8 mouse cellular contexts compared by ENCODE assay signal in the genomic region with DNA sequence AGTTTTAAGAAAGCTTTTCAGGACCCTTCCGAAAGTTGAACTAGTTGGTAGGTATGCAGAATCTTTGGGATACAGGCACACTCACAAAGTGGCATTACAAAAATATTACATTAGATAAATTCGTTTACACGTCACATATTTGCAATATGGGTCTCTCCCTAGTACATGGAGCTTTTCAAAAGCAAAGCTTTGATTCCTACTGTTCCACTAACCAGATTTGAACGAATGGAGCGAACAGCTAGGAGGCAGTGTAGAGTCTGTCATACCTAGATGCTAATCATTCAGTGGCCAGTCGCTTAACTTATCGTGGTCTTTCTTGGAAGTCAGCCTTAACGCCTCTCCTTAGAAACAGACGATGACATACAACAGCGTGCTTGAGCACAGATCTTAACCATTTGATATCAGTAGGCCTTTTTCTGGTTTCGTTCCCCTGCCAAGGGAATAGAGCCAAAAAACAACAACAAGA. TPM values are rescaled to one million over a fixed set of nuclear protein-coding genes. Genes with fewer than 3 reads are reported as not detected.
DNase-seq lines count a peak whose midpoint lies in the region; ATAC-seq and TF ChIP-seq lines count a peak whose summit lies in the region.

Gene Nek7, minus strand, starts transcription at position 146 of the 466 bp plus-strand sequence.

- peak within 1 kb of the TSS; percentile 56 for H3K9ac ChIP-seq in forebrain, postnatal 0 days
- peak within 1 kb of the TSS; percentile 76 for H3K9ac ChIP-seq in hindbrain, embryonic 11.5 days (ENCODE audit: low read depth, low read length)
- peak within 1 kb of the TSS; percentile 90 for H3K9ac ChIP-seq in lung, embryonic 16.5 days (ENCODE audit: low read length)

- H3K9me3 ChIP-seq in forebrain, postnatal 0 days (ENCODE audit: low read length): no peaks in the 10 kb centered on the region
- H3K9me3 ChIP-seq in hindbrain, embryonic 11.5 days (ENCODE audit: control insufficient read depth, low read length): no peaks in the 10 kb centered on the region
- H3K9me3 ChIP-seq in lung, embryonic 16.5 days (ENCODE audit: control insufficient read depth, low read length): no peaks in the 10 kb centered on the region

- peak within 1 kb of the TSS; percentile 94 for H3K4me3 ChIP-seq in forebrain, postnatal 0 days (ENCODE audit: low read depth, low read length)
- H3K4me3 ChIP-seq in hindbrain, embryonic 11.5 days (ENCODE audit: low read depth, low read length): peak within 1 kb of the TSS; percentile 87
- H3K4me3 ChIP-seq in lung, embryonic 16.5 days (ENCODE audit: low read length): peak within 1 kb of the TSS; percentile 75

- H3K4me1 ChIP-seq in forebrain, postnatal 0 days (ENCODE audit: insufficient read depth): peaks cover 12% of the 10 kb centered on the region; the same call in 1 of the 2 replicates
- no peaks in the 10 kb centered on the region for H3K4me1 ChIP-seq in hindbrain, embryonic 11.5 days (replicated peaks; ENCODE audit: control insufficient read depth, insufficient read depth, low read length)
- H3K4me1 ChIP-seq in lung, embryonic 16.5 days (replicated peaks; ENCODE audit: control insufficient read depth, insufficient read depth, low read length): peaks cover 10% of the 10 kb centered on the region

- H3K27me3 ChIP-seq in forebrain, postnatal 0 days (ENCODE audit: insufficient read depth, low read length): no peaks in the 10 kb centered on the region
- no peaks in the 10 kb centered on the region for H3K27me3 ChIP-seq in hindbrain, embryonic 11.5 days (ENCODE audit: control insufficient read depth, insufficient read depth, low read length)
- H3K27me3 ChIP-seq in lung, embryonic 16.5 days (ENCODE audit: control insufficient read depth, insufficient read depth, low read depth, low read length): no peaks in the 10 kb centered on the region

- TF ChIP-seq CTCF in forebrain, postnatal 0 days (IDR thresholded peaks at IDR 0.05; ENCODE audit: low read depth): peak; percentile 64

- no peaks in the 10 kb centered on the region for H3K36me3 ChIP-seq in forebrain, postnatal 0 days (ENCODE audit: insufficient read depth)
- H3K36me3 ChIP-seq in hindbrain, embryonic 11.5 days (ENCODE audit: control insufficient read depth, insufficient read depth, low read length): no peaks in the 10 kb centered on the region
- no peaks in the 10 kb centered on the region for H3K36me3 ChIP-seq in lung, embryonic 16.5 days (ENCODE audit: control insufficient read depth, insufficient read depth, low read length)

- H3K27ac ChIP-seq in forebrain, postnatal 0 days (ENCODE audit: low read depth, low read length): peak within 1 kb of the TSS; percentile 80
- H3K27ac ChIP-seq in hindbrain, embryonic 11.5 days (ENCODE audit: low read depth, low read length): peak within 1 kb of the TSS; percentile 88
- peak within 1 kb of the TSS; percentile 99 for H3K27ac ChIP-seq in lung, embryonic 16.5 days (ENCODE audit: low read length)

- H3K4me2 ChIP-seq in forebrain, postnatal 0 days (ENCODE audit: low read depth): peak within 1 kb of the TSS; percentile 90
- peak within 1 kb of the TSS; percentile 69 for H3K4me2 ChIP-seq in hindbrain, embryonic 11.5 days (replicated peaks; ENCODE audit: low read depth, low read length)
- H3K4me2 ChIP-seq in lung, embryonic 16.5 days (ENCODE audit: low read depth, low read length): peak within 1 kb of the TSS; percentile 82

- WGBS in forebrain, postnatal 0 days: 1% methylated on average over 11 of the region's 11 CpGs
- WGBS in hindbrain, embryonic 11.5 days: 4% methylated on average over 11 of the region's 11 CpGs
- WGBS in lung, embryonic 16.5 days: under 1% methylated on average over 11 of the region's 11 CpGs

- DNase-seq in Muller cell, postnatal 12 days (ENCODE audit: inconsistent ontology term): peak; percentile 82
- DNase-seq in brain, adult 2 months (ENCODE audit: low read depth, low spot score): peak; percentile 61
- peak; percentile 45 for DNase-seq in forebrain, postnatal 0 days
- DNase-seq in hindbrain, embryonic 11.5 days (ENCODE audit: low spot score): peak; percentile 59
- DNase-seq in layer of hippocampus, adult 8-10 months (ENCODE audit: low spot score in 2 of 2): no peak
- DNase-seq in retina, embryonic 14.5 days (ENCODE audit: low spot score): peak; percentile 77
- DNase-seq in ovary, postnatal 14 days (ENCODE audit: low spot score): no peak

- ATAC-seq in forebrain, postnatal 0 days: no peak
- ATAC-seq in hindbrain, embryonic 11.5 days (ENCODE audit: low FRiP score): peak; percentile 37; the same call in 1 of the 2 replicates
- peak; percentile 34; the same call in 1 of the 2 replicates for ATAC-seq in lung, embryonic 16.5 days (ENCODE audit: low read depth)

RNA-seq across cellular contexts. Expression of gene Nek7, which starts in this region (rescaled TPM):
- total RNA-seq in forebrain, postnatal 0 days (2014; rRNA removed): 10.9 and 15.4 TPM in 2 replicates
- 9.9 and 15.3 TPM in 2 replicates for polyA plus RNA-seq in forebrain, postnatal 0 days (2015; fragmentation: Nextera tagmentation; extraction: Ambion mirVana)
- 26.1 and 27.7 TPM in 2 replicates for polyA plus RNA-seq in hindbrain, embryonic 11.5 days (2014; fragmentation: Nextera tagmentation; extraction: Ambion mirVana)
- 10 to 100 TPM; 38.0 to 46.2 (median 38.4) TPM for total RNA-seq in layer of hippocampus, adult 8-10 months (2022)
- 34.7 and 35.9 TPM in 2 replicates for polyA plus RNA-seq in lung, embryonic 16.5 days (2015; fragmentation: Nextera tagmentation; extraction: Ambion mirVana)

Comparison
In these comparisons a context has a peak if more than half of its experiments do, and no peak if none do; other contexts are left out.
1. DNase-seq: peak in Muller cell, postnatal 12 days (single experiment), brain, adult 2 months (single experiment), forebrain, postnatal 0 days (single experiment), hindbrain, embryonic 11.5 days (single experiment) and retina, embryonic 14.5 days (single experiment); none in layer of hippocampus, adult 8-10 months (0 of 2) and ovary, postnatal 14 days (single experiment).
2. Peak in every context shown above with its lines, with median percentiles within 50 percentile points of each other: H3K27ac ChIP-seq, H3K4me2 ChIP-seq, H3K4me3 ChIP-seq and H3K9ac ChIP-seq.